In the genomic region with DNA sequence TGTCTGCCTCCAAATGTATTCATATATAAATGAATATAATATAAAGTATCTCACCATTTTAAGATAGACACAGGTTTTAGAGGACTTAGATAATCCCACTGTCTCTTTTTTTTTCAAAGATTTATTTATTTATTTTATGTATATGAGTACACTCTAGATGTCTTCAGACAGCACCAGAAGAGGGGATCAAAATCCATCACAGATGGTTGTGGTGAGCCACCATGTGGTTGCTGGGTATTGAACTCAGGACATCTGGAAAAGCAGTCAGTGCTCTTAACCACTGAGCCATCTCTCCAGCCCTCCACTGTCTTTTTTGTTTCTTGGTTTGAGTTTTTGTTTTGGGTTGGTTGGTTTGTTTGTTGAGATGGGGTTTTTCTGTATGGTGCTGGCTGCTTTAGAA, we compare ENCODE assay signal across 17 mouse cellular contexts. TPM values are rescaled to one million over a fixed set of nuclear protein-coding genes. Genes with fewer than 3 reads are reported as not detected.
DNase-seq lines count a peak whose midpoint lies in the region; ATAC-seq and TF ChIP-seq lines count a peak whose summit lies in the region.
"Had no signal": no experiment of that assay in that cellular context is flagged by ENCODE, and none has a peak within 500 bp of the region (broad histone marks: within the 10 kb centered on the region; RNA-seq: fewer than 3 reads in every experiment).

No protein-coding gene starts in this region.

- no peak for ATAC-seq in kidney, embryonic 15.5 days (replicated peaks; ENCODE audit: low FRiP score)
- ATAC-seq in liver, embryonic 13.5 days (ENCODE audit: low read depth): no peak

- H3K9ac ChIP-seq in kidney, embryonic 15.5 days: no peak overlapping the region
- H3K9ac ChIP-seq in liver, embryonic 13.5 days: no peak overlapping the region

- DNase-seq in kidney, adult 2 months: no peak
- DNase-seq in 416B (ENCODE audit: low read depth) (peak; percentile 62), A20 (ENCODE audit: low read depth, low spot score) (peak; percentile 51)
- no peak for DNase-seq in liver, embryonic 13.5 days
- no peak for DNase-seq in cerebellum, adult 11 months
- no peak for DNase-seq in adrenal gland, postnatal 4 days (ENCODE audit: low spot score in 2 of 2)
- DNase-seq: cerebellum, adult 8-10 months; heart, adult 2 months; heart, postnatal 36 days; kidney, adult 9 months; lung, adult 18-20 months; right cerebral cortex, postnatal 4 days; thymus, postnatal 14 days had no signal

- no peak for TF ChIP-seq CTCF in kidney, adult 2 months (conservative IDR thresholded peaks at IDR 0.05; ENCODE audit: insufficient read depth, insufficient read length, low read depth, low read length)

- H3K4me1 ChIP-seq in kidney, embryonic 15.5 days: peaks cover 18% of the 10 kb centered on the region
- H3K4me1 ChIP-seq in kidney, adult 2 months (ENCODE audit: control insufficient read depth, insufficient read depth, low read length): peaks cover 6% of the 10 kb centered on the region
- H3K4me1 ChIP-seq in liver, embryonic 13.5 days (replicated peaks): peaks cover 38% of the 10 kb centered on the region

- TF ChIP-seq POLR2A in kidney, adult 2 months (IDR thresholded peaks at IDR 0.05; ENCODE audit: low read depth, low read length): no peak

- H3K27me3 ChIP-seq in kidney, embryonic 15.5 days: 0 out of 2 replicates have a peak, but pooled peaks cover 4% of the 10 kb centered on the region
- no peaks in the 10 kb centered on the region for H3K27me3 ChIP-seq in kidney, adult 2 months (replicated peaks; ENCODE audit: control insufficient read depth, insufficient read depth, low read length)
- 0 out of 2 replicates have a peak, but pooled peaks cover 3% of the 10 kb centered on the region for H3K27me3 ChIP-seq in liver, embryonic 13.5 days

- no peak overlapping the region for H3K27ac ChIP-seq in kidney, embryonic 15.5 days
- H3K27ac ChIP-seq in kidney, adult 2 months (ENCODE audit: insufficient read depth, low read depth, low read length): no peak overlapping the region
- peak overlapping the region; percentile 76; the same call in 1 of the 2 replicates for H3K27ac ChIP-seq in liver, embryonic 13.5 days

- no peak overlapping the region for H3K4me3 ChIP-seq in kidney, embryonic 15.5 days (replicated peaks)
- no peak overlapping the region for H3K4me3 ChIP-seq in kidney, adult 2 months (ENCODE audit: insufficient read depth, low read depth, low read length)
- peak overlapping the region; percentile 100; the same call in 1 of the 2 replicates for H3K4me3 ChIP-seq in liver, embryonic 13.5 days (replicated peaks)

- peak overlapping the region; percentile 88; the same call in 1 of the 2 replicates for H3K4me2 ChIP-seq in kidney, embryonic 15.5 days
- H3K4me2 ChIP-seq in liver, embryonic 13.5 days: peak overlapping the region; percentile 88

- peaks cover 16% of the 10 kb centered on the region for H3K36me3 ChIP-seq in kidney, embryonic 15.5 days
- H3K36me3 ChIP-seq in kidney, adult 2 months (ENCODE audit: control insufficient read depth, insufficient read depth, low read length): no peaks in the 10 kb centered on the region
- peaks cover 17% of the 10 kb centered on the region for H3K36me3 ChIP-seq in liver, embryonic 13.5 days

- H3K9me3 ChIP-seq in kidney, embryonic 15.5 days (replicated peaks): no peaks in the 10 kb centered on the region
- no peaks in the 10 kb centered on the region for H3K9me3 ChIP-seq in liver, embryonic 13.5 days (replicated peaks)

RNA-seq across cellular contexts. Expression of gene Rmdn3, which starts 1.0 kb away (rescaled TPM):
- 43.2 and 46.8 TPM in 2 replicates for polyA plus RNA-seq in kidney, embryonic 15.5 days (2015; fragmentation: Nextera tagmentation; extraction: Ambion mirVana)
- polyA plus RNA-seq in kidney, adult 2 months (2012; rRNA removed): 23.6 and 25.9 TPM in 2 replicates
- 55.3 and 61.6 TPM in 2 replicates for polyA plus RNA-seq in liver, embryonic 13.5 days (2015; fragmentation: Nextera tagmentation; extraction: Ambion mirVana)
- total RNA-seq in adrenal gland, postnatal 4 days (2021): 10 to 100 TPM; 40.5 to 42.5 TPM

RNA-seq across cellular contexts. Expression of gene Gchfr, which starts 9.7 kb away (rescaled TPM):
- polyA plus RNA-seq in kidney, embryonic 15.5 days (2015; fragmentation: Nextera tagmentation; extraction: Ambion mirVana): 32.0 and 36.9 TPM in 2 replicates
- 124 and 144 TPM in 2 replicates for polyA plus RNA-seq in kidney, adult 2 months (2012; rRNA removed)
- polyA plus RNA-seq in liver, embryonic 13.5 days (2015; fragmentation: Nextera tagmentation; extraction: Ambion mirVana): 39.4 and 47.1 TPM in 2 replicates
- 10 to 100 TPM in 1 of 2 experiments, 1 to 10 TPM in 1; 7.2 to 16.8 TPM for total RNA-seq in adrenal gland, postnatal 4 days (2021)
- total RNA-seq: left cerebral cortex, adult 8-10 months had no signal

RNA-seq across cellular contexts. Expression of gene Gm14137, which starts 16.5 kb away (rescaled TPM):
- 0.73 and 0.81 TPM in 2 replicates for polyA plus RNA-seq in kidney, embryonic 15.5 days (2015; fragmentation: Nextera tagmentation; extraction: Ambion mirVana)
- polyA plus RNA-seq in kidney, adult 2 months (2012; rRNA removed): 0.05 and 0.15 TPM in 2 replicates
- polyA plus RNA-seq in liver, embryonic 13.5 days (2015; fragmentation: Nextera tagmentation; extraction: Ambion mirVana): 0.12 and 0.14 TPM in 2 replicates
- total RNA-seq in adrenal gland, postnatal 4 days (2021): under 1 TPM; 0.25 to 0.34 TPM
- total RNA-seq: heart, adult 2 months; heart, postnatal 36 days; layer of hippocampus, adult 18-20 months; megakaryocyte progenitor cell, adult 5-6 weeks had no signal

RNA-seq across cellular contexts. Expression of gene Rad51, which starts 45.2 kb away (rescaled TPM):
- 48.8 and 49.7 TPM in 2 replicates for polyA plus RNA-seq in kidney, embryonic 15.5 days (2015; fragmentation: Nextera tagmentation; extraction: Ambion mirVana)
- 0.99 and 1.2 TPM in 2 replicates for polyA plus RNA-seq in kidney, adult 2 months (2012; rRNA removed)
- polyA plus RNA-seq in liver, embryonic 13.5 days (2015; fragmentation: Nextera tagmentation; extraction: Ambion mirVana): 38.4 and 45.1 TPM in 2 replicates
- 10 to 100 TPM; 13.5 to 17.3 TPM for total RNA-seq in adrenal gland, postnatal 4 days (2021)

RNA-seq across cellular contexts. Expression of gene Zfyve19, which starts 50.6 kb away (rescaled TPM):
- polyA plus RNA-seq in kidney, embryonic 15.5 days (2015; fragmentation: Nextera tagmentation; extraction: Ambion mirVana): 51.8 and 55.4 TPM in 2 replicates
- polyA plus RNA-seq in kidney, adult 2 months (2012; rRNA removed): 39.1 and 43.2 TPM in 2 replicates
- polyA plus RNA-seq in liver, embryonic 13.5 days (2015; fragmentation: Nextera tagmentation; extraction: Ambion mirVana): 20.0 and 27.2 TPM in 2 replicates
- total RNA-seq in adrenal gland, postnatal 4 days (2021): 10 to 100 TPM; 38.8 to 43.2 TPM

Comparison
In these comparisons a context has a peak if more than half of its experiments do, and no peak if none do; other contexts are left out.
1. DNase-seq: peak in 416B (single experiment) and A20 (single experiment); none in kidney, adult 2 months (single experiment), liver, embryonic 13.5 days (single experiment), cerebellum, adult 11 months (single experiment) and adrenal gland, postnatal 4 days (0 of 2).